Mouse (Mus musculus) adrenal gland, adult 18-20 months (tissue): ENCODE data around the gene Cfap299. TPM values are rescaled to one million over a fixed set of nuclear protein-coding genes. Genes with fewer than 3 reads are reported as not detected.
A peak's percentile ranks its signal among the peaks of the same experiment; 100 is the strongest.
"Not testable (repeated sequence)": the region's sequence is repeated elsewhere in the genome, so short reads cannot be mapped to it uniquely, and the experiment has no call there.

Experiments used
- DNase-seq, 2 experiments: peaks; one replicate each; pipeline ENCODE4 v3.0.0; 2021 to 2022; ENCODE audit warnings: low spot score in 2 of 2
- long read RNA-seq, 2 experiments: library from polyadenylated mRNA; stranded (forward); transcript quantifications; one replicate each; pipeline ENCODE4 v2.0.0; 2021
- total RNA-seq, 2 experiments: library from RNA; stranded (reverse); gene quantifications; 1 replicate in 1 of 2; 2 replicates in 1 of 2; pipeline ENCODE4 v1.2.3; 2021

Cfap299 gene
- not detected for total RNA-seq
- long read RNA-seq, experiment 1: 0 reads
- long read RNA-seq, experiment 2: 0 reads

GRCm38 (mm10) chr5:98328848-98329624 lies at the start of gene Cfap299:
Cfap299 (plus strand) TSS chr5:98329304.
- peak; percentile 85 to 89 for DNase-seq

- DNase-seq: no peak
Observed at GRCm38 (mm10) chr5:98281993-98282392, 47.1 kb upstream of the Cfap299 start.

GRCm38 (mm10) chr5:98283696-98284478 lies 45.2 kb upstream of the Cfap299 start:
- DNase-seq: no peak

- DNase-seq: no peak
Observed at GRCm38 (mm10) chr5:98290642-98291041, 38.5 kb upstream of the Cfap299 start.

GRCm38 (mm10) chr5:98292388-98293048 lies 36.6 kb upstream of the Cfap299 start:
- no peak for DNase-seq

- DNase-seq: no peak
Observed at GRCm38 (mm10) chr5:98293049-98293715, 35.9 kb upstream of the Cfap299 start.

- DNase-seq: no peak
Observed at GRCm38 (mm10) chr5:98300079-98300478, 29.0 kb upstream of the Cfap299 start.

GRCm38 (mm10) chr5:98305673-98306072 lies 23.4 kb upstream of the Cfap299 start:
- no peak for DNase-seq

GRCm38 (mm10) chr5:98306528-98306927 lies 22.6 kb upstream of the Cfap299 start:
- no peak for DNase-seq

- no peak for DNase-seq
Observed at GRCm38 (mm10) chr5:98326625-98327024, 2.5 kb upstream of the Cfap299 start.

GRCm38 (mm10) chr5:98343751-98344150 lies 14.6 kb downstream of the Cfap299 start:
- not testable (repeated sequence) for DNase-seq

GRCm38 (mm10) chr5:98344581-98344980 lies 15.5 kb downstream of the Cfap299 start:
- DNase-seq: no peak

- no peak for DNase-seq
Observed at GRCm38 (mm10) chr5:98346067-98346466, 17.0 kb downstream of the Cfap299 start.

- peak; percentile 62 to 73 for DNase-seq
Observed at GRCm38 (mm10) chr5:98348605-98349004, 19.5 kb downstream of the Cfap299 start.

GRCm38 (mm10) chr5:98359912-98360311 lies 30.8 kb downstream of the Cfap299 start:
- no peak for DNase-seq

- no peak for DNase-seq
Observed at GRCm38 (mm10) chr5:98360792-98361419, 31.8 kb downstream of the Cfap299 start.

- DNase-seq: no peak
Observed at GRCm38 (mm10) chr5:98363428-98363827, 34.3 kb downstream of the Cfap299 start.

- DNase-seq: no peak
Observed at GRCm38 (mm10) chr5:98365340-98365739, 36.2 kb downstream of the Cfap299 start.

- DNase-seq: no peak
Observed at GRCm38 (mm10) chr5:98368822-98369221, 39.7 kb downstream of the Cfap299 start.

GRCm38 (mm10) chr5:98369426-98369825 lies 40.3 kb downstream of the Cfap299 start:
- DNase-seq: no peak
